Mouse (Mus musculus) stomach, postnatal 0 days (tissue): ENCODE measurements around the gene Abca6.

Source experiments
- CTCF ChIP-seq: IDR thresholded peaks from 2 replicates; pipeline ENCODE4 v1.5.1; 2016; ENCODE audit warnings: antibody characterized with exemption, low read depth, mild to moderate bottlenecking, moderate library complexity
- EP300 ChIP-seq: optimal IDR thresholded peaks from 2 replicates; pipeline ENCODE3; 2016; ENCODE audit warnings: antibody characterized with exemption

DNA sequence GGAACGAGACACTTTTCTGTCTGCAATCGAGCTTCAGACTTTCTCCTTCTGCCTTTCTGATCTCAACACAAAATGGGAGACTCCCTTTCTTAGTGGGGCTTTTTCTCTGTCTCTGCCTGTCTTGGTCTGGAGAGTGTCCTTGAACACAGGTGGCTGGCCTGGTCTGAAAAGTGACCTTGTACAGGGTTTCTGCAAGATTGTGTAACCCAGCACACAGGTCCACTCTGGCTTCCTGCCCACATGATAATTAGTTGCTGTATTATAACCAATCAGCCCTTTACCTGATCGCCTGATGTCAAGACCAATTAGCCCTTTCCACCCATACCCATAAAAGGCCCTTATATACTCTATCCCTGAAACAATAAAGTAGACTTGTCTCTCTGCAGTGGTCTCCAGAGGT, 52.7 kb downstream of the Abca6 start:
- TF ChIP-seq CTCF (no peak), EP300 (no peak)
